Mouse (Mus musculus) embryonic facial prominence, embryonic 15.5 days (tissue): ENCODE measurements around the gene Rbfox3. TPM values are rescaled to one million over a fixed set of nuclear protein-coding genes. Genes with fewer than 3 reads are reported as not detected.
A peak's percentile ranks its signal among the peaks of the same experiment; 100 is the strongest.

ENCODE experiments used
- ATAC-seq: fragments of 200-750 bp; cut with Nextera tagmentation; 2 replicates; pipeline ENCODE4 v1.8.0; 2017; ENCODE audit warnings: low read depth, moderate TSS enrichment; ENCODE audit not compliant: insufficient number of reproducible peaks, low FRiP score, low TSS enrichment
- H3K27ac ChIP-seq: fragments of 300-500 bp; sonication (generic); replicated peaks from 2 replicates; pipeline ENCODE4 v1.5.1; 2015; ENCODE audit warnings: mild to moderate bottlenecking, inconsistent platforms
- H3K27me3 ChIP-seq: fragments of 300-500 bp; sonication (generic); 2 replicates; pipeline ENCODE4 v1.6.1; 2015; ENCODE audit warnings: inconsistent platforms
- H3K36me3 ChIP-seq: fragments of 300-500 bp; sonication (generic); 2 replicates; pipeline ENCODE4 v1.6.1; 2015; ENCODE audit warnings: mild to moderate bottlenecking, inconsistent platforms
- H3K4me1 ChIP-seq: fragments of 300-500 bp; sonication (generic); 2 replicates; pipeline ENCODE4 v1.6.1; 2015; ENCODE audit warnings: inconsistent platforms
- H3K4me2 ChIP-seq: fragments of 300-500 bp; sonication (generic); replicated peaks from 2 replicates; pipeline ENCODE4 v1.6.1; 2015; ENCODE audit warnings: mild to moderate bottlenecking, inconsistent platforms
- H3K4me3 ChIP-seq: fragments of 300-500 bp; sonication (generic); replicated peaks from 2 replicates; pipeline ENCODE4 v1.5.1; 2015; ENCODE audit warnings: mild to moderate bottlenecking, inconsistent platforms
- H3K9ac ChIP-seq: fragments of 300-500 bp; sonication (generic); 2 replicates; pipeline ENCODE4 v1.6.1; 2015; ENCODE audit warnings: inconsistent platforms
- H3K9me3 ChIP-seq: fragments of 300-500 bp; sonication (generic); replicated peaks from 2 replicates; pipeline ENCODE4 v1.6.1; 2016; ENCODE audit warnings: inconsistent platforms
- WGBS: fragments of 180-500 bp; shearing (Covaris S2); methylation state at CpG from one replicate; pipeline ENCODE4 v1.1.7; 2015; 5-methylcytosine and 5-hydroxymethylcytosine counted together
- polyA plus RNA-seq: library from polyadenylated mRNA; unstranded; fragments of >200 nt; fragmentation: Nextera tagmentation; extraction: Ambion mirVana; gene quantifications from 2 replicates; pipeline ENCODE4 v1.2.1, GENCODE M21; 2015

Rbfox3 gene
- polyA plus RNA-seq, 1 experiment from 2014 or later = 0.55 TPM

GRCm38 (mm10) chr11:118481751-118482150 is 429.6 kb downstream of the Rbfox3 start:
- Histone ChIP-seq H3K9me3 (no peaks in the 10 kb centered on the region), H3K9ac (no peak overlapping the region), H3K4me1 (peaks cover 25% of the 10 kb centered on the region), H3K4me3 (no peak overlapping the region), H3K36me3 (0 out of 2 replicates have a peak, but pooled peaks cover 15% of the 10 kb centered on the region), H3K27me3 (no peaks in the 10 kb centered on the region), H3K27ac (no peak overlapping the region), H3K4me2 (no peak overlapping the region)
- 77% methylated on average over 14 of the region's 14 CpGs for WGBS
- no peak for ATAC-seq

- Histone ChIP-seq H3K36me3 (0 out of 2 replicates have a peak, but pooled peaks cover 15% of the 10 kb centered on the region), H3K4me2 (no peak overlapping the region), H3K9me3 (no peaks in the 10 kb centered on the region), H3K27ac (no peak overlapping the region), H3K27me3 (no peaks in the 10 kb centered on the region), H3K4me3 (no peak overlapping the region), H3K4me1 (peaks cover 25% of the 10 kb centered on the region), H3K9ac (no peak overlapping the region)
- ATAC-seq = no peak
- 95% methylated on average over 11 of the region's 11 CpGs for WGBS
Observed at GRCm38 (mm10) chr11:118481231-118481630, 430.2 kb downstream of the Rbfox3 start.

GRCm38 (mm10) chr11:118479776-118480175 is 431.6 kb downstream of the Rbfox3 start:
- Histone ChIP-seq H3K4me3 (no peak overlapping the region), H3K27ac (no peak overlapping the region), H3K9ac (no peak overlapping the region), H3K36me3 (0 out of 2 replicates have a peak, but pooled peaks cover 15% of the 10 kb centered on the region), H3K9me3 (no peaks in the 10 kb centered on the region), H3K4me1 (peaks cover 15% of the 10 kb centered on the region), H3K4me2 (no peak overlapping the region), H3K27me3 (no peaks in the 10 kb centered on the region)
- no peak for ATAC-seq
- 76% methylated on average over 12 of the region's 12 CpGs for WGBS

- Histone ChIP-seq H3K4me3 (peak within 1 kb of the TSS; percentile 86), H3K9me3 (no peaks in the 10 kb centered on the region), H3K4me2 (peak within 1 kb of the TSS; percentile 92), H3K9ac (peak within 1 kb of the TSS; percentile 77), H3K27me3 (no peaks in the 10 kb centered on the region), H3K27ac (peak within 1 kb of the TSS; percentile 58; the same call in 1 of the 2 replicates), H3K4me1 (peaks cover 14% of the 10 kb centered on the region), H3K36me3 (0 out of 2 replicates have a peak, but pooled peaks cover 3% of the 10 kb centered on the region)
- WGBS = under 1% methylated on average over 57 of the region's 57 CpGs
- ATAC-seq = peak; percentile 98
Observed at GRCm38 (mm10) chr11:118476396-118477373, 434.7 kb downstream of the Rbfox3 start, which contains the start of gene Engase. Gene Engase, plus strand, starts transcription at chr11:118476829.

GRCm38 (mm10) chr11:118475496-118476083 is 435.8 kb downstream of the Rbfox3 start:
- Histone ChIP-seq H3K4me1 (peaks cover 18% of the 10 kb centered on the region), H3K4me2 (no peak overlapping the region), H3K9ac (no peak overlapping the region), H3K4me3 (no peak overlapping the region), H3K9me3 (no peaks in the 10 kb centered on the region), H3K27ac (no peak overlapping the region), H3K27me3 (no peaks in the 10 kb centered on the region), H3K36me3 (0 out of 2 replicates have a peak, but pooled peaks cover 3% of the 10 kb centered on the region)
- ATAC-seq = no peak
- 87% methylated on average over 7 of the region's 7 CpGs for WGBS

- Histone ChIP-seq H3K4me1 (peaks cover 28% of the 10 kb centered on the region), H3K4me2 (no peak overlapping the region), H3K9ac (no peak overlapping the region), H3K27ac (no peak overlapping the region), H3K36me3 (no peaks in the 10 kb centered on the region), H3K4me3 (no peak overlapping the region), H3K9me3 (no peaks in the 10 kb centered on the region), H3K27me3 (no peaks in the 10 kb centered on the region)
- 81% methylated on average over 6 of the region's 6 CpGs for WGBS
- ATAC-seq = no peak
Observed at GRCm38 (mm10) chr11:118473842-118474500, 437.4 kb downstream of the Rbfox3 start.

GRCm38 (mm10) chr11:118473161-118473560 is 438.2 kb downstream of the Rbfox3 start:
- H3K9ac ChIP-seq = no peak overlapping the region
- H3K36me3 ChIP-seq = no peaks in the 10 kb centered on the region
- H3K9me3 ChIP-seq = no peaks in the 10 kb centered on the region
- H3K27me3 ChIP-seq = no peaks in the 10 kb centered on the region
- H3K27ac ChIP-seq = no peak overlapping the region
- WGBS = 100% methylated on average over 1 of the region's 1 CpGs
- H3K4me3 ChIP-seq = no peak overlapping the region
- ATAC-seq = no peak
- no peak overlapping the region for H3K4me2 ChIP-seq
- peaks cover 28% of the 10 kb centered on the region for H3K4me1 ChIP-seq

GRCm38 (mm10) chr11:118471676-118472075 is 439.7 kb downstream of the Rbfox3 start:
- H3K27me3 ChIP-seq = no peaks in the 10 kb centered on the region
- no peak overlapping the region for H3K27ac ChIP-seq
- ATAC-seq = no peak
- no peak overlapping the region for H3K9ac ChIP-seq
- WGBS = 56% methylated on average over 13 of the region's 13 CpGs
- no peaks in the 10 kb centered on the region for H3K9me3 ChIP-seq
- H3K4me1 ChIP-seq = peaks cover 17% of the 10 kb centered on the region
- no peak overlapping the region for H3K4me2 ChIP-seq
- H3K4me3 ChIP-seq = no peak overlapping the region
- H3K36me3 ChIP-seq = no peaks in the 10 kb centered on the region

- WGBS = 30% methylated on average over 12 of the region's 12 CpGs
- H3K4me2 ChIP-seq = no peak overlapping the region
- peak; percentile 59; the same call in 1 of the 2 replicates for ATAC-seq
Observed at GRCm38 (mm10) chr11:118470234-118470966, 441.0 kb downstream of the Rbfox3 start.

GRCm38 (mm10) chr11:118469509-118470160 is 441.8 kb downstream of the Rbfox3 start:
- Histone ChIP-seq H3K9ac (no peak overlapping the region), H3K27me3 (no peaks in the 10 kb centered on the region), H3K36me3 (no peaks in the 10 kb centered on the region), H3K9me3 (no peaks in the 10 kb centered on the region), H3K4me3 (no peak overlapping the region), H3K27ac (peak overlapping the region; percentile 48; the same call in 1 of the 2 replicates), H3K4me2 (no peak overlapping the region), H3K4me1 (peaks cover 17% of the 10 kb centered on the region)
- 72% methylated on average over 10 of the region's 10 CpGs for WGBS
- no peak for ATAC-seq

More at GRCm38 (mm10) chr11:118470234-118470966, 441.0 kb downstream of the Rbfox3 start:
- Histone ChIP-seq H3K27me3 (no peaks in the 10 kb centered on the region), H3K27ac (peak overlapping the region; percentile 48; the same call in 1 of the 2 replicates), H3K9me3 (no peaks in the 10 kb centered on the region), H3K36me3 (no peaks in the 10 kb centered on the region), H3K4me1 (peaks cover 17% of the 10 kb centered on the region), H3K4me3 (no peak overlapping the region), H3K9ac (no peak overlapping the region)
